Mouse (Mus musculus): ENCODE data around the gene Usmg5. TPM values are rescaled to one million over a fixed set of nuclear protein-coding genes. Genes with fewer than 3 reads are reported as not detected.

Usmg5 gene
- polyA plus RNA-seq, 1 experiment from 2014 or later: 1,446 TPM

Other genes starting within 250 kb of the Usmg5 start
- gene Ina, start 75.9 kb downstream of the Usmg5 start, polyA plus RNA-seq (2016; fragmentation: Nextera tagmentation; extraction: Ambion mirVana): 0.40 and 2.2 TPM in 2 replicates
- gene Nt5c2, start 75.5 kb downstream of the Usmg5 start, polyA plus RNA-seq (2016; fragmentation: Nextera tagmentation; extraction: Ambion mirVana): 85.4 and 85.7 TPM in 2 replicates
- 34.5 and 35.7 TPM in 2 replicates for gene Pcgf6, start 39.7 kb downstream of the Usmg5 start, polyA plus RNA-seq (2016; fragmentation: Nextera tagmentation; extraction: Ambion mirVana)
- gene Taf5, start 22.9 kb downstream of the Usmg5 start, polyA plus RNA-seq (2016; fragmentation: Nextera tagmentation; extraction: Ambion mirVana): 10.8 and 11.4 TPM in 2 replicates
- 12.8 and 13.4 TPM in 2 replicates for gene Pdcd11, start 121 bp upstream of the Usmg5 start, polyA plus RNA-seq (2016; fragmentation: Nextera tagmentation; extraction: Ambion mirVana)
- gene Calhm2, start 47.6 kb upstream of the Usmg5 start, polyA plus RNA-seq (2016; fragmentation: Nextera tagmentation; extraction: Ambion mirVana): 5.3 and 6.2 TPM in 2 replicates
- gene Calhm1, start 53.6 kb upstream of the Usmg5 start, polyA plus RNA-seq (2016; fragmentation: Nextera tagmentation; extraction: Ambion mirVana): not detected in 2 replicates
- gene Calhm3, start 67.1 kb upstream of the Usmg5 start, polyA plus RNA-seq (2016; fragmentation: Nextera tagmentation; extraction: Ambion mirVana): not detected in 2 replicates
- gene Neurl1a, start 88.2 kb upstream of the Usmg5 start, polyA plus RNA-seq (2016; fragmentation: Nextera tagmentation; extraction: Ambion mirVana): 7.7 and 10.1 TPM in 2 replicates

Data from limb, embryonic 12.5 days (tissue).